Mouse (Mus musculus): Measurements from ENCODE around the gene Desi2.
"Not testable (repeated sequence)": the region's sequence is repeated elsewhere in the genome, so short reads cannot be mapped to it uniquely, and the experiment has no call there.

DNA sequence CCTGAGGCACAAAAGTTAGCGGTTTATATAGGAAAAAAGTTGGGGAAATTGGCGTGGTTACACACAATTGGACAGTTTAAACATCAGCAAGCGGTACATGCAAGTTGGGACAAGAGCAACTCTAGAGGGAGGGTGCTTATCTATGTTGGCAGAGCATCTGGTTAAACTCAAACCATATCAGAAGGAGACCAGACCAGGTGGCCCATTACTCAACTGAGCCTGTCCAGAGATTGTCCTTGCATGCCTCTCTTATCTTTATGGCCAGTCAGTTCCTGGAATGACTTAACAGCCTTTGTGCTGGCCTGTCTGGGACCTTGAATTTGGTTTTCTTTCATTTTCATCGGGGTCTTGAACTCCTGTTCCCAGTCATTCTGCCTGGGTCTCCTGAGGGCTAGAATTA lies 41.7 kb downstream of the Desi2 start:
- TF ChIP-seq CTCF (conservative IDR thresholded peaks at IDR 0.05; ENCODE audit: insufficient read depth, insufficient read length, low read depth, low read length); POLR2A (IDR thresholded peaks at IDR 0.05; ENCODE audit: low read depth, low read length): not testable (repeated sequence)

Measured in kidney, adult 2 months (tissue).